Mouse (Mus musculus) CH12.LX (cell line): Measurements from ENCODE around the gene Pitpnm2.

ENCODE experiments used
- CTCF ChIP-seq, 2 experiments: IDR thresholded peaks in 1 of 2; conservative IDR thresholded peaks in 1 of 2; 2 replicates each; pipeline ENCODE4 v1.5.1; 2011 to 2012; ENCODE audit warnings: low read depth in 2 of 2, low read length in 2 of 2, improper control_type of control experiment in 1 of 2, inconsistent platforms in 1 of 2, mild to moderate bottlenecking in 1 of 2, moderate library complexity in 1 of 2
- EP300 ChIP-seq: IDR thresholded peaks from 2 replicates; pipeline ENCODE4 v1.6.1; 2011; ENCODE audit warnings: low read length, improper control_type of control experiment
- JUND ChIP-seq: conservative IDR thresholded peaks from 2 replicates; pipeline ENCODE4 v1.6.1; 2011; ENCODE audit warnings: low read depth, low read length, improper control_type of control experiment
- MAZ ChIP-seq: IDR thresholded peaks from 2 replicates; pipeline ENCODE4 v1.6.1; 2012; ENCODE audit warnings: low read depth, mild to moderate bottlenecking, inconsistent platforms, low read length, improper control_type of control experiment, moderate library complexity
- NELFE ChIP-seq: IDR thresholded peaks from 2 replicates; pipeline ENCODE4 v1.6.1; 2011; ENCODE audit warnings: low read depth, low read length, improper control_type of control experiment
- POLR2A ChIP-seq: IDR thresholded peaks from 2 replicates; pipeline ENCODE4 v1.6.1; 2011; ENCODE audit warnings: low read depth, mild to moderate bottlenecking, improper control_type of control experiment, low read length
- POLR2AphosphoS2 ChIP-seq: IDR thresholded peaks from 2 replicates; pipeline ENCODE4 v1.6.1; 2011; ENCODE audit warnings: low read depth, low read length, improper control_type of control experiment
- RCOR1 ChIP-seq: conservative IDR thresholded peaks from 2 replicates; pipeline ENCODE4 v1.6.1; 2012; ENCODE audit warnings: low read depth, mild to moderate bottlenecking, inconsistent platforms, low read length, improper control_type of control experiment
- TCF12 ChIP-seq: IDR thresholded peaks from 2 replicates; pipeline ENCODE4 v1.6.1; 2014; ENCODE audit warnings: low read depth, mild to moderate bottlenecking, inconsistent platforms, low read length, improper control_type of control experiment
- USF2 ChIP-seq: conservative IDR thresholded peaks from 2 replicates; pipeline ENCODE4 v1.6.1; 2011; ENCODE audit warnings: low read depth, low read length, improper control_type of control experiment
- ZC3H11A ChIP-seq: IDR thresholded peaks from 2 replicates; pipeline ENCODE4 v1.6.1; 2012; ENCODE audit warnings: low read depth, mild to moderate bottlenecking, inconsistent platforms, low read length, improper control_type of control experiment
- ZNF384 ChIP-seq: IDR thresholded peaks from 2 replicates; pipeline ENCODE4 v1.6.1; 2012; ENCODE audit warnings: low read depth, low read length, improper control_type of control experiment, inconsistent platforms

GRCm38 (mm10) chr5:124209850-124210249, 39.7 kb downstream of the Pitpnm2 start:
- no peak for TF ChIP-seq POLR2A
- no peak for TF ChIP-seq EP300
- no peak for TF ChIP-seq JUND
- no peak for TF ChIP-seq CTCF (conservative IDR thresholded peaks at IDR 0.05 in 1 of 2, IDR thresholded peaks at IDR 0.05 in 1 of 2; ENCODE audit: low read depth in 2 of 2, low read length in 2 of 2)
- TF ChIP-seq RCOR1: no peak
- no peak for TF ChIP-seq MAZ
- TF ChIP-seq TCF12: no peak
- TF ChIP-seq ZC3H11A: no peak
- no peak for TF ChIP-seq ZNF384
- no peak for TF ChIP-seq USF2
- TF ChIP-seq POLR2AphosphoS2: no peak
- TF ChIP-seq NELFE: no peak
